In the genomic region with DNA sequence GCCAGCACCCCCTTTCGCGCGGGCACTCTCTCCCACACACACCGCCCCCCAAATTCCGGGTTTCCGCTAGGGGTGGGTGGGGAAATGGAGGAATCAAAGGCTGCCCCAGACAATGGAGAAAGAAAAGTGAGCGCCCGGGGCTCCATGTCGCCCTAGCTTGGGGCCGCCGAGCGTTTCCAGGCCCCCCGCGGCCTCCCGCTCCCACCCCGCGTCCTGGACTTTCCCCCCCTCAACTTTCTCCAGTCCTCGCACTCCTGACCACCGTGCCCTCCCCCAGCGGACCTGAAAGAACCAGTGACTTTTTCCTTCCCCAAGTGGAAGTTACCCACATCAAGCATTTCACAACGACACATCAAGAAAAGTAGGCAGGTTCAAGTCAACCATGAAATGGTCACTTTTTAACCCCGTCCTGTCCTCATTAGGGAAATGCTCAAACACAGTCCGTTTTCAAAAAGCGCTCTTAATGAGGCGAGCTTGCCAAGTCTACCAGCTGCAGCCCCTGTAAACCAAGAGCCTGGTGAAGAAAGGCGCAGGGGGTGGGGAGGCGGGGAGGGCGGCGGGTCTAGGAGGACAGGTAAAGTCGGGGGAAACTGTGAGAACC, we compare ENCODE assay signal across 8 mouse cellular contexts.
A peak's percentile ranks its signal among the peaks of the same experiment; 100 is the strongest.
DNase-seq lines count a peak whose midpoint lies in the region; ATAC-seq and TF ChIP-seq lines count a peak whose summit lies in the region.

No protein-coding gene starts in this region.

- TF ChIP-seq CTCF in midbrain, postnatal 0 days (IDR thresholded peaks at IDR 0.05), result no peak

- no peaks in the 10 kb centered on the region for H3K9me3 ChIP-seq in ES-E14 (ENCODE audit: control insufficient read depth, insufficient read depth, low read depth, low read length)
- no peaks in the 10 kb centered on the region for H3K9me3 ChIP-seq in embryonic facial prominence, embryonic 13.5 days
- no peaks in the 10 kb centered on the region for H3K9me3 ChIP-seq in hindbrain, embryonic 14.5 days (ENCODE audit: control insufficient read depth, low read length)
- H3K9me3 ChIP-seq in limb, embryonic 14.5 days (ENCODE audit: control insufficient read depth, low read length), result no peaks in the 10 kb centered on the region
- no peaks in the 10 kb centered on the region for H3K9me3 ChIP-seq in midbrain, postnatal 0 days (ENCODE audit: low read length)

- in situ Hi-C loops in ES-E14 (cut with MboI; ENCODE audit: low sequenced_read_pairs in 2 of 2, unreplicated experiment in 2 of 2), result no loop called here

- 0 out of 2 replicates have a peak, but pooled peaks have one; percentile 23 for TF ChIP-seq POLR2A in limb, embryonic 14.5 days (IDR thresholded peaks at IDR 0.05; ENCODE audit: borderline replicate concordance, extremely low read depth, insufficient read depth, insufficient read length)

- peak overlapping the region; percentile 76; the same call in 1 of the 2 replicates for H3K9ac ChIP-seq in ES-E14 (ENCODE audit: insufficient read depth, low read depth, low read length, poor library complexity, severe bottlenecking)
- peak overlapping the region; percentile 100 for H3K9ac ChIP-seq in embryonic facial prominence, embryonic 13.5 days
- H3K9ac ChIP-seq in hindbrain, embryonic 14.5 days, result peak overlapping the region; percentile 97
- H3K9ac ChIP-seq in limb, embryonic 14.5 days (ENCODE audit: low read depth, low read length, severe bottlenecking), result peak overlapping the region; percentile 100
- H3K9ac ChIP-seq in midbrain, postnatal 0 days (replicated peaks; ENCODE audit: low read length, poor library complexity, severe bottlenecking), result peak overlapping the region; percentile 77

- H3K4me3 ChIP-seq in ES-E14 (ENCODE audit: insufficient read depth in 1 of 2, low read depth in 1 of 2, low read length in 2 of 2, poor library complexity in 1 of 2, severe bottlenecking in 1 of 2), result peak overlapping the region; percentile 91 to 92
- peak overlapping the region; percentile 97 for H3K4me3 ChIP-seq in embryonic facial prominence, embryonic 13.5 days
- H3K4me3 ChIP-seq in hindbrain, embryonic 14.5 days (replicated peaks; ENCODE audit: low read length), result peak overlapping the region; percentile 71
- H3K4me3 ChIP-seq in limb, embryonic 14.5 days (replicated peaks; ENCODE audit: low read length), result peak overlapping the region; percentile 99
- peak overlapping the region; percentile 69 for H3K4me3 ChIP-seq in midbrain, postnatal 0 days (ENCODE audit: low read depth, low read length)

- peaks cover 5 to 14% of the 10 kb centered on the region in 2 experiments; a peak in 3 of 4 replicates for H3K4me1 ChIP-seq in ES-E14 (ENCODE audit: control insufficient read depth in 2 of 2, insufficient read depth in 2 of 2, low read length in 2 of 2, poor library complexity in 1 of 2)
- H3K4me1 ChIP-seq in embryonic facial prominence, embryonic 13.5 days, result peaks cover 47% of the 10 kb centered on the region
- H3K4me1 ChIP-seq in hindbrain, embryonic 14.5 days (replicated peaks; ENCODE audit: control insufficient read depth, insufficient read depth, low read length), result peaks cover 16% of the 10 kb centered on the region; the same call in 1 of the 2 replicates
- H3K4me1 ChIP-seq in limb, embryonic 14.5 days (ENCODE audit: control insufficient read depth, insufficient read depth, low read length), result peaks cover 41% of the 10 kb centered on the region
- no peaks in the 10 kb centered on the region for H3K4me1 ChIP-seq in midbrain, postnatal 0 days (ENCODE audit: insufficient read depth, low read length)

- DNase-seq in frontal cortex, postnatal 25 days (ENCODE audit: low spot score in 2 of 2), result no peak
- peak; percentile 21 for DNase-seq in ES-E14 (ENCODE audit: low read depth, low spot score)
- DNase-seq in hindbrain, embryonic 14.5 days (ENCODE audit: low spot score), result peak; percentile 81
- DNase-seq in limb, embryonic 14.5 days (ENCODE audit: low spot score), result peak; percentile 85
- peak; percentile 94 for DNase-seq in midbrain, postnatal 0 days (ENCODE audit: low spot score)
- DNase-seq in ovary, postnatal 10 days (ENCODE audit: low spot score), result no peak

- H3K27me3 ChIP-seq in embryonic facial prominence, embryonic 13.5 days, result no peaks in the 10 kb centered on the region
- 0 out of 2 replicates have a peak, but pooled peaks cover 11% of the 10 kb centered on the region for H3K27me3 ChIP-seq in hindbrain, embryonic 14.5 days (ENCODE audit: control insufficient read depth, insufficient read depth, low read length)
- H3K27me3 ChIP-seq in limb, embryonic 14.5 days (ENCODE audit: control insufficient read depth, insufficient read depth, low read length), result no peaks in the 10 kb centered on the region
- H3K27me3 ChIP-seq in midbrain, postnatal 0 days (ENCODE audit: insufficient read depth, low read length), result no peaks in the 10 kb centered on the region

- peak overlapping the region; percentile 88; the same call in 1 of the 2 replicates for H3K27ac ChIP-seq in ES-E14 (ENCODE audit: insufficient read depth, low read depth, low read length, poor library complexity, severe bottlenecking)
- peak overlapping the region; percentile 100 for H3K27ac ChIP-seq in embryonic facial prominence, embryonic 13.5 days
- peak overlapping the region; percentile 96 for H3K27ac ChIP-seq in hindbrain, embryonic 14.5 days
- peak overlapping the region; percentile 100 for H3K27ac ChIP-seq in limb, embryonic 14.5 days (replicated peaks; ENCODE audit: low read depth, low read length)
- peak overlapping the region; percentile 91 for H3K27ac ChIP-seq in midbrain, postnatal 0 days (ENCODE audit: low read depth, low read length)

- peak; percentile 16 for ATAC-seq in frontal cortex, adult (ENCODE audit: low TSS enrichment)
- ATAC-seq in embryonic facial prominence, embryonic 13.5 days (ENCODE audit: insufficient number of reproducible peaks, insufficient read depth, low FRiP score, low TSS enrichment, low read depth), result peak; percentile 70
- ATAC-seq in hindbrain, embryonic 14.5 days (ENCODE audit: low FRiP score), result peak; percentile 80
- ATAC-seq in limb, embryonic 14.5 days (ENCODE audit: low FRiP score, low read depth), result peak; percentile 67
- peak; percentile 75 for ATAC-seq in midbrain, postnatal 0 days (ENCODE audit: low FRiP score)

- H3K4me2 ChIP-seq in embryonic facial prominence, embryonic 13.5 days, result peak overlapping the region; percentile 89
- H3K4me2 ChIP-seq in hindbrain, embryonic 14.5 days (replicated peaks), result peak overlapping the region; percentile 82
- peak overlapping the region; percentile 89 for H3K4me2 ChIP-seq in limb, embryonic 14.5 days (replicated peaks; ENCODE audit: low read depth, low read length, severe bottlenecking)
- H3K4me2 ChIP-seq in midbrain, postnatal 0 days (ENCODE audit: low read depth, low read length, poor library complexity, severe bottlenecking), result peak overlapping the region; percentile 98

- H3K36me3 ChIP-seq in ES-E14 (ENCODE audit: control insufficient read depth, insufficient read depth, low read length, poor library complexity, severe bottlenecking), result no peaks in the 10 kb centered on the region
- H3K36me3 ChIP-seq in embryonic facial prominence, embryonic 13.5 days, result no peaks in the 10 kb centered on the region
- H3K36me3 ChIP-seq in hindbrain, embryonic 14.5 days (replicated peaks; ENCODE audit: control insufficient read depth, insufficient read depth), result no peaks in the 10 kb centered on the region
- H3K36me3 ChIP-seq in limb, embryonic 14.5 days (ENCODE audit: control insufficient read depth, insufficient read depth, low read length), result no peaks in the 10 kb centered on the region
- H3K36me3 ChIP-seq in midbrain, postnatal 0 days (ENCODE audit: insufficient read depth, low read length), result no peaks in the 10 kb centered on the region

- 0% methylated on average over 29 of the region's 30 CpGs for WGBS in embryonic facial prominence, embryonic 13.5 days
- under 1% methylated on average over 29 of the region's 30 CpGs for WGBS in hindbrain, embryonic 14.5 days
- under 1% methylated on average over 24 of the region's 30 CpGs for WGBS in limb, embryonic 14.5 days
- WGBS in midbrain, postnatal 0 days, result 3% methylated on average over 26 of the region's 30 CpGs

TF ChIP-seq in ES-E14, 5 proteins besides CTCF, POLR2A, EP300 and RAD21:
- no peak for TF ChIP-seq ZC3H11A (IDR thresholded peaks at IDR 0.05; ENCODE audit: borderline replicate concordance, low read depth, low read length)
- TF ChIP-seq MAFK (IDR thresholded peaks at IDR 0.05; ENCODE audit: insufficient read depth, low read depth, low read length), result no peak
- TF ChIP-seq CHD2 (IDR thresholded peaks at IDR 0.05; ENCODE audit: low read depth, low read length), result no peak
- no peak for TF ChIP-seq HCFC1 (IDR thresholded peaks at IDR 0.05; ENCODE audit: borderline replicate concordance, insufficient read depth, low read length)
- no peak for TF ChIP-seq ZNF384 (IDR thresholded peaks at IDR 0.05; ENCODE audit: low read depth, low read length)
TF ChIP-seq in ES-E14: peak in this region for 0.

Comparison
In these comparisons a context has a peak if more than half of its experiments do, and no peak if none do; other contexts are left out.
1. ATAC-seq: peak in every context shown above with its lines; median percentile 80 in hindbrain, embryonic 14.5 days; 75 in midbrain, postnatal 0 days; 70 in embryonic facial prominence, embryonic 13.5 days; 67 in limb, embryonic 14.5 days; 16 in frontal cortex, adult.
2. DNase-seq: peak in ES-E14 (single experiment), hindbrain, embryonic 14.5 days (single experiment), limb, embryonic 14.5 days (single experiment) and midbrain, postnatal 0 days (single experiment); none in frontal cortex, postnatal 25 days (0 of 2) and ovary, postnatal 10 days (single experiment).
3. Peak in every context shown above with its lines, with median percentiles within 50 percentile points of each other: H3K27ac ChIP-seq, H3K4me3 ChIP-seq, H3K9ac ChIP-seq and H3K4me2 ChIP-seq.